Mouse (Mus musculus) neural tube, embryonic 14.5 days (tissue): ENCODE measurements around the gene Vps26c. TPM values are rescaled to one million over a fixed set of nuclear protein-coding genes. Genes with fewer than 3 reads are reported as not detected.

ENCODE experiments used
- ATAC-seq: fragments of 200-750 bp; cut with Nextera tagmentation; 2 replicates; pipeline ENCODE4 v1.8.0; 2017; ENCODE audit warnings: low read depth, mild to moderate bottlenecking, moderate TSS enrichment, moderate library complexity
- H3K27ac ChIP-seq: fragments of 300-500 bp; sonication (generic); 2 replicates; pipeline ENCODE4 v1.5.1; 2014; ENCODE audit warnings: low read depth, mild to moderate bottlenecking, control low read depth, low read length, moderate library complexity, mixed read lengths
- H3K27me3 ChIP-seq: fragments of 300-500 bp; sonication (generic); 2 replicates; pipeline ENCODE4 v1.6.1; 2014; ENCODE audit warnings: low read length; ENCODE audit not compliant: control insufficient read depth, insufficient read depth
- H3K36me3 ChIP-seq: fragments of 300-500 bp; sonication (generic); 2 replicates; pipeline ENCODE4 v1.6.1; 2014; ENCODE audit warnings: low read length, mixed read lengths; ENCODE audit not compliant: control insufficient read depth, insufficient read depth
- H3K4me1 ChIP-seq: fragments of 300-500 bp; sonication (generic); 2 replicates; pipeline ENCODE4 v1.6.1; 2014; ENCODE audit warnings: low read length; ENCODE audit not compliant: control insufficient read depth, insufficient read depth
- H3K4me2 ChIP-seq: fragments of 300-500 bp; sonication (generic); 2 replicates; pipeline ENCODE4 v1.6.1; 2014; ENCODE audit warnings: mild to moderate bottlenecking, low read depth, low read length, control low read depth
- H3K4me3 ChIP-seq: fragments of 300-500 bp; sonication (generic); 2 replicates; pipeline ENCODE4 v1.5.1; 2014; ENCODE audit warnings: low read depth, low read length, control low read depth, mixed read lengths
- H3K9ac ChIP-seq: fragments of 300-500 bp; sonication (generic); replicated peaks from 2 replicates; pipeline ENCODE4 v1.6.1; 2014; ENCODE audit warnings: low read depth, mild to moderate bottlenecking, control low read depth, low read length, mixed read lengths
- H3K9me3 ChIP-seq: fragments of 300-500 bp; sonication (generic); 2 replicates; pipeline ENCODE4 v1.6.1; 2016; ENCODE audit warnings: low read length; ENCODE audit not compliant: control insufficient read depth
- WGBS: fragments of 180-500 bp; shearing (Covaris S2); extraction: QIAGEN DNeasy Blood & Tissue Kit; methylation state at CpG from one replicate; pipeline ENCODE4 v1.1.7; 2014; 5-methylcytosine and 5-hydroxymethylcytosine counted together
- polyA plus RNA-seq: library from polyadenylated mRNA; unstranded; fragments of >200 nt; fragmentation: Nextera tagmentation; extraction: Ambion mirVana; gene quantifications from 2 replicates; pipeline ENCODE4 v1.2.1, GENCODE M21; 2014

Gene Vps26c
- polyA plus RNA-seq, 1 experiment from 2014 or later, result 101 TPM

DNA sequence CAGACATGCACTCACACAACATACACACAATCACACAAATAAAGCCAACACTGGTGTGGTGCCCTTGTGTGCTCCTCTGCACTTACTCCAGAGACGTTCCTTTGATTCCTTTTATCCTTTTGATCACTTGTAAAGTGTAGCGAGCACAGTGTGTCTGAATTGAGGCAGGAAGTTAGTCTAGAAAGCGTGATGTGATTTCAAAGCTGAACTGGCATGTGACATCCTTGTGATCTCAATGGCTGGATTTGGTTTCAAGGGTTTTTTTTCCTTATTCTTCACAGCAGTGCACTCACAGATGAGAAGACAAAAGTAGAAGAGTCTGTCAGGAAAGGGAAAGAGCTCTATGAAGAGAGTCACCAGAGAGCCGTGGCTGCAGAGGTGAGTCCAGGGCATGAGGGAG is 72.5 kb downstream of the Vps26c start:
- no peak overlapping the region for H3K4me2 ChIP-seq
- H3K27me3 ChIP-seq, result no peaks in the 10 kb centered on the region
- no peak for ATAC-seq
- H3K9me3 ChIP-seq, result no peaks in the 10 kb centered on the region
- WGBS, result 76% methylated on average over 4 of the region's 4 CpGs
- H3K27ac ChIP-seq, result no peak overlapping the region
- no peak overlapping the region for H3K4me3 ChIP-seq
- peaks cover 91% of the 10 kb centered on the region for H3K36me3 ChIP-seq
- H3K9ac ChIP-seq, result no peak overlapping the region
- H3K4me1 ChIP-seq, result no peaks in the 10 kb centered on the region

DNA sequence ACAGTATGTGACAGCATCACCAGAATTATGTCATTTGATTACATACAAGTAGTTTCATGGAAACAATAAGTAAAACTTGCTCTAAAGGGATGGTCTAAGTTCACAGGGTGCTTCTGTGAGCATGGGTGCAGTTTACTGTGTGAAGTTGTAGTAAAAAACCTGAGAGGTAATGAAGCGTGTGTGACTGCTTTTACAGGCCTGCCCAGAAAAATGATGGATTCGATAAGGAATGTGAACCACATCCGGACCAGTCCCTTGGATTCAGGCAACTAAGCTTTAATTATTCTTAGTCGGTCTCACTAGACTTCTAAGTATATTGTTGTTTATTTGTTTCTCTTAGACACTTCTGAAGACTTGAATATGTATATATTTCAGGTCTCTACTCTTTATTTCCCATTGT is 73.9 kb downstream of the Vps26c start:
- no peak for ATAC-seq
- Histone ChIP-seq H3K4me1 (no peaks in the 10 kb centered on the region), H3K9ac (no peak overlapping the region), H3K27me3 (no peaks in the 10 kb centered on the region), H3K36me3 (peaks cover 93% of the 10 kb centered on the region), H3K4me3 (no peak overlapping the region), H3K27ac (no peak overlapping the region), H3K9me3 (no peaks in the 10 kb centered on the region), H3K4me2 (no peak overlapping the region)
- WGBS, result 86% methylated on average over 4 of the region's 4 CpGs

DNA sequence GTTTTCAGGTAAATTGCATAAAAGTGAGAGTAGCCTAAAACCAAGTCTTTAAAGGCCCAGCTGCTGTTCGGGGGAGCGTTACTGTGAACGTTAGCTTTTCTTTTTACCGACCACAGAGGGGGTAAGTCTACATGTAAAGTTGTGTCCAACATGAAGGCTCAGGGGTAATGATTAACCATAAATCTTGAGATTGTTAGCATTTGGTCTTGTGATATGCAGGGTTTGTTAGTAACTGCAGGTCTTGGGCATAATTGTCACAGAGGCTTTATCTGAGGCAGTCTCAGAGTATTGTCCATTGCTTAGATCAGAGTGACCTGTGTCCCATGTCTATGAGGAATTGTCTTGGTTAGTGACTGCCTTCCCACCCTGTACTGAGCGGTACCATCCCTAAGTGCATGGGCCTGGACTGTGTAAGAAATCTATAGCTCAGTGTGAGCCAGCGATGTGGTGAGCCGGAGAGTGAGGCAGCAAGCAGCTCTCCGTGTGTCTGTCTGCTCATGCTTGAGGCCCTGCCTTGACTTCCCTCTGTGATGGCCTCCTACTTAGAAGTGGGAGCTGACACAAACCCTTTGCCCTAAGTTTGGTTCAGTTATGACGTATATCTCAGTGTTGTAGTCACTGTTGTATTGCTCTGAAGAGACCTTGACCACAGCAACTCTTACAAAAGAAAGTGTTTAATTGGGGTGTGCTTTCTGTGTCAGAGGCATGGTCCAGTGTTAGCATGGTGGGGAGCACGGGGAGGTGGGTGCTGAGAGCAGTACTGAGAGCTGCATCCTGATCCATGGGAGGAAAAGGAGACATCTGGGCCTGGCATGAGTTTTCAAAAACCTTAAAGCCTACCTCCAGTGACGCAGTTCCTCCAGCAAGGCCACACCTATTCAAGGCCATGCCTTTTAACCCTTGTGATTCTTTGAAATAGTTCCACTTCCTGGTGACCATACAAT is 74.8 kb downstream of the Vps26c start:
- WGBS, result 91% methylated on average over 11 of the region's 11 CpGs
- no peaks in the 10 kb centered on the region for H3K4me1 ChIP-seq
- ATAC-seq, result no peak

DNA sequence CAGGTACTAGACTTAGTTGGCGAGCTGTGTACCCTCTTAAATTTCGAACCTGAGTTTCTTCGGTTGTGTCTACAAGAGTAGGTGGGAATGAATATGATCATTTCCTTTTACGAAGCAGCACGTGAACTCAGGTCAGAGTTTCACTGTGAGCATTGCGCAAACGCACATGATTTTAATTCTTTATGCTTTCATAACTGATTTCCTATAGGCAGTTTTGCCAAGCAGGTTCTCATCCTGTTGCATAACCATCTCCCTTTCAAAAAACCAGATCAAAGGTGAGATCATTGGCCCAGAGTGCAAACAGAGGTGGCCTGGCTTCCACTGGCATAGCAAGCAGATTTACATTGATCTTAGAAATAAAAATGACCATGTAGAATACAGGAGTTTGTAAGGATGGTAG is 77.0 kb downstream of the Vps26c start:
- no peak for ATAC-seq
- no peak overlapping the region for H3K9ac ChIP-seq

More for the DNA sequence above, 74.8 kb downstream of the Vps26c start:
- H3K4me3 ChIP-seq, result no peak overlapping the region
- no peak overlapping the region for H3K27ac ChIP-seq
- H3K36me3 ChIP-seq, result peaks cover 91% of the 10 kb centered on the region
- no peak overlapping the region for H3K4me2 ChIP-seq
- H3K9ac ChIP-seq, result no peak overlapping the region
- H3K9me3 ChIP-seq, result no peaks in the 10 kb centered on the region
- H3K27me3 ChIP-seq, result no peaks in the 10 kb centered on the region

DNA sequence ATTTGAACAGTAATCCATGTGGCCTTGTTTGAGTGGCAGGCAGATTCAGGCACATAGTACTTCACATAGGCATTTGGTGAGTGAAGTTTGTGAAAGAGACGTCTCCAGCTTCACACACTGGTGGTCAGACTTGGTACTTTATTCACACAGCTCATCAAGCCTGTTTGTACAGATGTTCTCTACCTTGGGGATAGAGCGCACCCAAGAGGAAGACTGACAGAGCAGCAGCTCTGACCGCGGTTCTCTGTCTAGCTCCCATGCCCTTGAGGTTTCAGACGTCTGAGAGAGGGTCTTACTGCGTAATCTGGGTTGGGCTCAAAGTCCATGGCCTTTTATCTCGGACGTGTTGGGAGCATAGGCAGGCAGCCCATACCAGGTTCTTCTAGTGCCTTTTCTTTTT is 77.5 kb downstream of the Vps26c start:
- Histone ChIP-seq H3K36me3 (peaks cover 80% of the 10 kb centered on the region), H3K4me2 (no peak overlapping the region), H3K9me3 (no peaks in the 10 kb centered on the region), H3K27ac (no peak overlapping the region), H3K4me3 (no peak overlapping the region), H3K27me3 (no peaks in the 10 kb centered on the region), H3K4me1 (no peaks in the 10 kb centered on the region), H3K9ac (no peak overlapping the region)
- WGBS, result 84% methylated on average over 8 of the region's 8 CpGs
- ATAC-seq, result no peak

More for the DNA sequence above, 77.0 kb downstream of the Vps26c start:
- H3K27ac ChIP-seq, result no peak overlapping the region
- no peaks in the 10 kb centered on the region for H3K4me1 ChIP-seq
- peaks cover 84% of the 10 kb centered on the region for H3K36me3 ChIP-seq
- H3K27me3 ChIP-seq, result no peaks in the 10 kb centered on the region
- 98% methylated on average over 7 of the region's 7 CpGs for WGBS
- no peak overlapping the region for H3K4me2 ChIP-seq
- H3K9me3 ChIP-seq, result no peaks in the 10 kb centered on the region
- H3K4me3 ChIP-seq, result no peak overlapping the region

Other genes with a start within 250 kb of the Vps26c start
- gene Hlcs, start 213.3 kb downstream of the Vps26c start, polyA plus RNA-seq, result 7.6 and 8.2 TPM in 2 replicates
- gene Ripply3, start 198.4 kb downstream of the Vps26c start, polyA plus RNA-seq, result 0.52 and 1.7 TPM in 2 replicates
- 1,057 and 1,226 TPM in 2 replicates for gene Ttc3, start 156.2 kb downstream of the Vps26c start, polyA plus RNA-seq
- gene Pigp, start 155.0 kb downstream of the Vps26c start, polyA plus RNA-seq, result 89.3 and 92.0 TPM in 2 replicates
- gene Dyrk1a, start 43.2 kb upstream of the Vps26c start, polyA plus RNA-seq, result 13.9 and 15.9 TPM in 2 replicates